Mouse (Mus musculus): Measurements from ENCODE around the gene Pitx2.

- TF ChIP-seq POLR2A (IDR thresholded peaks at IDR 0.05; ENCODE audit: borderline replicate concordance, control insufficient read depth, low read depth, low read length) (no peak), CTCF (IDR thresholded peaks at IDR 0.05; ENCODE audit: control insufficient read depth, insufficient read depth, low read length) (no peak)
Observed at GRCm38 (mm10) chr3:129203761-129204440, 4.2 kb downstream of the Pitx2 start.

Data from bone marrow, adult 2 months (tissue).